Mouse (Mus musculus): ENCODE results near the gene Pde4c. TPM values are rescaled to one million over a fixed set of nuclear protein-coding genes. Genes with fewer than 3 reads are reported as not detected.

Pde4c gene
- polyA plus RNA-seq, 1 experiment from 2014 or later = 0.27 TPM

DNA sequence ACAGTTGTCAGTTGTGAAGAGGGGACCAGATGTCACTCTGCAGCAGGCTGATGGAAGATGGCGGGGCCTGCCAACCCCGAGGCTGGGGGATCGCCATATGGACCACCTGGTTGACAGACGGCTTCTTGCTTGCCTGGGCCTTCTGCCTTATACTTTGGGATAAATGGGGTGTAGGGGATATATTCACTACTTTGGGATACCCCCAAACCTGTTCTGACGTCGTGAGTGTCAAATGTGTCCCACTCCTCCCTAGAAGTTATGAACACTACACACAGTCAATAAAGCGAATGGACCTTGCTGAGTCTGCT, 34.7 kb downstream of the Pde4c start:
- no peak for ATAC-seq (ENCODE audit: low read depth)
- 71% methylated on average over 7 of the region's 7 CpGs for WGBS
- no peaks in the 10 kb centered on the region for H3K9me3 ChIP-seq (ENCODE audit: control insufficient read depth, low read length)
- H3K4me2 ChIP-seq (ENCODE audit: low read depth, low read length) = no peak overlapping the region
- no peak overlapping the region for H3K27ac ChIP-seq (ENCODE audit: low read depth, low read length)
- H3K9ac ChIP-seq (replicated peaks; ENCODE audit: low read depth, low read length) = no peak overlapping the region
- peaks cover 19% of the 10 kb centered on the region; the same call in 1 of the 2 replicates for H3K36me3 ChIP-seq (ENCODE audit: control insufficient read depth, insufficient read depth, low read length)
- H3K4me3 ChIP-seq (ENCODE audit: low read depth, low read length) = no peak overlapping the region
- peaks cover 26% of the 10 kb centered on the region for H3K4me1 ChIP-seq (ENCODE audit: control insufficient read depth, insufficient read depth, low read length)
- no peaks in the 10 kb centered on the region; the same call in 1 of the 2 replicates for H3K27me3 ChIP-seq (ENCODE audit: control insufficient read depth, insufficient read depth, low read length)

DNA sequence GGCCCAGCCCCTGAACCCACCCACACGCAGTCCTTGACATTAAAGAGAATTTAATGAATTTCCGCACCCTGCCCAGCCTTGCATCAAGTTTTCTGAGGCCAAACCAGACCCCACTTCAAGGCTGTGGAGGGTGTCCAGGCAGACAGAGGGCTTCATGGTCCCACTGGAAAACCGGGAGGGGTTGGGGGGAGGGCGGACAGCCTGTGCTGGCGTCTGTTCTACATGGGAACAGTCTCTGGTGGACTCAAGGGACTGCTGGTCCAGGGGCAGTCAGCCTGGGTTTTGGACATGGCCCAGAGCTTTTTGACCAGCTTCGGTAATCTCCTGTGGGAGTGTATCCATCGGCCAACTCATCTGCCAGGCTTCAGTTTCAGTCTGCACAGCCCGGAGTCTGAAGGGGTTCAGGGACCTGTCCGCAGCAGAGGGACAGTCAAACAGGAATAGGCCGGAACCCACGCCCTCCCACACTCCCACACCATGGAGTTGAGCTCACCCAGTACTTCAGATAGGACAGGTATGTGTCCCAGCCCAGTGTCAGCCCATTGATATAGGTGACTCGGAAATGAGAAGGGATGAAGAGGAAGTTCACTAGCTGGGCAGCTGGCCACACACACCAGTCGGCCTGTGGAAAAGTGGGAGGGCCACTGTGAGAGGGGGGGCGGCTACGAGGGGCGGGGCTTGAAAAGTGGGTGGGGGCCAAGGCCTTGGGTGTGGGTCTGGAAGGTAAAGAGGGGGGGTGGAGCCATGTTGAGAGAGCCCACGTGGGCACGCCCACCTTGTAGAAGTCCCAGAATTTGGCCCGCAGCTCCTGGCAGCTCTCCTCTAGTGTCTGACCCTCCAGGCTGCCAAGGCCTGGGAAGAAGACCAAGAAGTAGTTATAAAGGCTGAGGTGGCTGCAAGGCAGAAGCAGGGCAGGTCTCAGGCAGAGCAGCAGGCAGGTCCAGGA, 35.4 kb downstream of the Pde4c start:
- Histone ChIP-seq H3K9ac (replicated peaks; ENCODE audit: low read depth, low read length) (no peak overlapping the region), H3K4me3 (ENCODE audit: low read depth, low read length) (no peak overlapping the region), H3K27ac (ENCODE audit: low read depth, low read length) (no peak overlapping the region), H3K9me3 (ENCODE audit: control insufficient read depth, low read length) (no peaks in the 10 kb centered on the region), H3K36me3 (ENCODE audit: control insufficient read depth, insufficient read depth, low read length) (peaks cover 19% of the 10 kb centered on the region; the same call in 1 of the 2 replicates), H3K4me1 (ENCODE audit: control insufficient read depth, insufficient read depth, low read length) (peaks cover 26% of the 10 kb centered on the region), H3K4me2 (ENCODE audit: low read depth, low read length) (peak overlapping the region; percentile 98; the same call in 1 of the 2 replicates), H3K27me3 (ENCODE audit: control insufficient read depth, insufficient read depth, low read length) (no peaks in the 10 kb centered on the region; the same call in 1 of the 2 replicates)
- no peak for ATAC-seq (ENCODE audit: low read depth)
- 64% methylated on average over 19 of the region's 19 CpGs for WGBS

DNA sequence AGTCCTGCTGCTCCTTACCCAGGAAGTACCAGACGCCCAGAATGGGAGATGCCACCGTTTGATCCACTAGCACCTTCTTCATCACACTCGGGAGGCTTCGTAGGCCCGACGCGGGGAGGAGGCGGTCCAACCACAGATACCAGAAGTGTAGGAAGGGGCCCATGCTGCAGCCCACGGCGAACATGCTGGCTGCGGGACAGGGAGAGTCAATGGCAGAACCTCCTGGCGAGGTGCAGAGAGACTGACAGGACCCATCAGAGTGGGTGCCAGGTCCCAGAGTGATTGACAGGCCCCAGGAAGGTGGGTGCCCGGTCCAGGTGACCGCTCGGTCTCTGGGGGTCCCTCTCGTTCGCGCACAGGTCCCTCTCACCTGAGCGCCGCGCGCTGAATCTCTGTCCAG, 36.8 kb downstream of the Pde4c start:
- Histone ChIP-seq H3K9me3 (ENCODE audit: control insufficient read depth, low read length) (no peaks in the 10 kb centered on the region), H3K9ac (replicated peaks; ENCODE audit: low read depth, low read length) (peak overlapping the region; percentile 76), H3K4me2 (ENCODE audit: low read depth, low read length) (peak overlapping the region; percentile 98), H3K4me3 (ENCODE audit: low read depth, low read length) (peak overlapping the region; percentile 64), H3K36me3 (ENCODE audit: control insufficient read depth, insufficient read depth, low read length) (peaks cover 19% of the 10 kb centered on the region; the same call in 1 of the 2 replicates), H3K27me3 (ENCODE audit: control insufficient read depth, insufficient read depth, low read length) (no peaks in the 10 kb centered on the region), H3K4me1 (ENCODE audit: control insufficient read depth, insufficient read depth, low read length) (peaks cover 23% of the 10 kb centered on the region), H3K27ac (ENCODE audit: low read depth, low read length) (peak overlapping the region; percentile 82)
- ATAC-seq (ENCODE audit: low read depth) = peak; percentile 35; the same call in 1 of the 2 replicates
- whole genome bisulfite sequencing = under 1% methylated on average over 22 of the region's 22 CpGs

DNA sequence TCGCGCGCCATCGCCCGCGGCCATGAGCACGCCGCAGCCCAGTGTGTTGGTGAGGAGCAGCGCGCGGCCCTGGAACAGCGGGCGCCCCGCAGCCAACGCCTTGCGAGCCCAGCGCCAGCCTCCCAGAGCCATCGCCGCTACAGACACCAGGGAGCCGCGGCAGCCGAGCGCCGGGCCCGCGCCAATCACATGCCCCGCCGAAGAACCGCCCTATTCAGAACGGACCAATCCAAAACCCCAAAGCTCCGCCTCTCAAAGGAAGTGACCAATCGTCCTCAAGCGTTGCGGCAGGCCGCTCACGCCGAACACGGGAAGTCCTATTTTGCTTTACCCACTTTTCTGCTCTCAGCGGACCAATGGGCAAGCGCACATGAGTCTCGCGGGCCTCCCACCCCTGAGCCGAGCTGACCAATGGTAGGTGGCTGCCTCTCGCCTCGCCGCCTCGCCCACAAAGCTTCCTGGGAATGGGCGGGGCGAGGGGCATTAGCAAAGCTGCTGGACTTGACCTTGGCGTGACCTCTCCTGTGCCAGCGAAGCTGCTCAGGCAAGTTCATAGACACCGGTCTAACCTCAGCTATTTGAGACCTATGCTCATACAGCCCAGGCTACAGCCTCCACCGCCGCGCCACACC, 37.4 kb downstream of the Pde4c start, which contains the start of gene Mpv17l2:
Gene Mpv17l2, minus strand, starts transcription at position 172 of the 632 bp plus-strand sequence.
- Histone ChIP-seq H3K9me3 (ENCODE audit: control insufficient read depth, low read length) (no peaks in the 10 kb centered on the region), H3K27me3 (ENCODE audit: control insufficient read depth, insufficient read depth, low read length) (no peaks in the 10 kb centered on the region), H3K4me3 (ENCODE audit: low read depth, low read length) (peak within 1 kb of the TSS; percentile 64), H3K9ac (replicated peaks; ENCODE audit: low read depth, low read length) (peak within 1 kb of the TSS; percentile 76), H3K4me2 (ENCODE audit: low read depth, low read length) (peak within 1 kb of the TSS; percentile 98), H3K27ac (ENCODE audit: low read depth, low read length) (peak within 1 kb of the TSS; percentile 82), H3K4me1 (ENCODE audit: control insufficient read depth, insufficient read depth, low read length) (peaks cover 20% of the 10 kb centered on the region), H3K36me3 (ENCODE audit: control insufficient read depth, insufficient read depth, low read length) (peaks cover 18% of the 10 kb centered on the region; the same call in 1 of the 2 replicates)
- ATAC-seq (ENCODE audit: low read depth) = peak; percentile 96
- WGBS = under 1% methylated on average over 55 of the region's 55 CpGs

DNA sequence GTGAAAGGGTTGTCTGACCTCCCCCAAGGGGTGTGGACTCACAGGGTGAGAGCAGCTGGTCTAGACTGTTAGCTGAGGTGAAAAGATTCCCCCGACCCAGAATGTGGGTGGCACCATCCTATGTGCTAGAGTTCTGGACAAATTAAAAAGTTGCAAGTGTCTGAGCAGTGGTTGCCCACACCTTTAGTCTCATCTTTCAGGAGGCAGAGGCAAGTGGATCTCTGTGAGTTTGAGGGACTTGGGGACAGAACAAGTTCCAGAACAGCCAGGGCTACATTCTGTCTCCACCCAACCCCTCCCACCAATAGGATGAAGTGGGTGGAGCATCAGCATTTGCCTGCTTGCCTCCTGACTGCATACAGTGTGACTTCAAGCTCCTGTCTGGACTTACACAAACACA, 38.6 kb downstream of the Pde4c start:
- no peak overlapping the region for H3K4me3 ChIP-seq (ENCODE audit: low read depth, low read length)
- whole genome bisulfite sequencing = 90% methylated on average over 1 of the region's 1 CpGs
- no peaks in the 10 kb centered on the region for H3K9me3 ChIP-seq (ENCODE audit: control insufficient read depth, low read length)
- no peak for ATAC-seq (ENCODE audit: low read depth)
- H3K4me1 ChIP-seq (ENCODE audit: control insufficient read depth, insufficient read depth, low read length) = peaks cover 19% of the 10 kb centered on the region
- H3K27me3 ChIP-seq (ENCODE audit: control insufficient read depth, insufficient read depth, low read length) = no peaks in the 10 kb centered on the region
- H3K9ac ChIP-seq (replicated peaks; ENCODE audit: low read depth, low read length) = no peak overlapping the region
- peaks cover 11% of the 10 kb centered on the region; the same call in 1 of the 2 replicates for H3K36me3 ChIP-seq (ENCODE audit: control insufficient read depth, insufficient read depth, low read length)
- H3K27ac ChIP-seq (ENCODE audit: low read depth, low read length) = no peak overlapping the region
- no peak overlapping the region for H3K4me2 ChIP-seq (ENCODE audit: low read depth, low read length)

DNA sequence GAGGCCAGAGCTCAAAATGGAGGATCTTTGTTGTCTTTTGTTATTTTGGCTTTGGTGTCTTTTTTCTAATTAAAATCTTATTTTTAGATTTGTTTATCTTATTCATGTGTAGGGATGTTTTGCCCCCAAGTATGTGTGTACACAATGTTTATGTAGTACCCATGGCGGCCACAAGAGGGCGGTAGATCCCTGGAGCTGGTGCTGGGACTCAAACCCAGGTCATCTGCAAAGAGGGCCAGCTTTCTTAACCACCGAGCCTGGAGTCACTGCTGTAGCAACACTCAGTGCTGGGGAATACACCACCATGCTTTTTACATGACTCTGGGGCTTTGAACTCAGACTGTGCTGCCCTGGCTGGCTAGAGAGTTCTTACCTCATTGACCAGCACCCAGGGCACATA, 39.8 kb downstream of the Pde4c start:
- H3K27me3 ChIP-seq (ENCODE audit: control insufficient read depth, insufficient read depth, low read length) = no peaks in the 10 kb centered on the region
- 4% methylated on average over 3 of the region's 3 CpGs for whole genome bisulfite sequencing
- peaks cover 19% of the 10 kb centered on the region for H3K4me1 ChIP-seq (ENCODE audit: control insufficient read depth, insufficient read depth, low read length)
- no peak overlapping the region for H3K9ac ChIP-seq (replicated peaks; ENCODE audit: low read depth, low read length)
- H3K36me3 ChIP-seq (ENCODE audit: control insufficient read depth, insufficient read depth, low read length) = peaks cover 9% of the 10 kb centered on the region; the same call in 1 of the 2 replicates
- H3K4me2 ChIP-seq (ENCODE audit: low read depth, low read length) = no peak overlapping the region
- no peak overlapping the region for H3K4me3 ChIP-seq (ENCODE audit: low read depth, low read length)
- H3K9me3 ChIP-seq (ENCODE audit: control insufficient read depth, low read length) = no peaks in the 10 kb centered on the region
- H3K27ac ChIP-seq (ENCODE audit: low read depth, low read length) = no peak overlapping the region
- no peak for ATAC-seq (ENCODE audit: low read depth)

DNA sequence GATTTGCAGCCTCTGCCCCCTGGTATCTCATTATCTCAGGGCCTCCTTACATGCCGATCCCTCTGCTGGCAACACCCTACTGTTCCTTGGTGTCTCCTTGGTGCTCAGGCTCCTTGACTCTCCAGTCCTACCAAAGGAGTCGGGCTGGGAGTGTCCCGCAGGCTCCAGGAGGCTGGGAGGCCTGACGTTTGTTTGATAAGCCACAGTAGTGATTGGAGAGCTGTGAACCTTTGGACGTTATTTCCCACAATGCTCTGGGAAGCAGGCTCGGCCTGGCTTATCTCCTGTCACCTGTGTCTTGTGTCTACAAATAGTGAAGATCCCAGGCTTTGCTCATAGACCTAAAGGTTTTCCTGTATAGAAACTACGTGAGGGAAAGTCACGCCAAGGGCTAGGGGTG, 40.5 kb downstream of the Pde4c start:
- H3K4me1 ChIP-seq (ENCODE audit: control insufficient read depth, insufficient read depth, low read length) = peaks cover 19% of the 10 kb centered on the region
- no peak for ATAC-seq (ENCODE audit: low read depth)
- WGBS = 85% methylated on average over 8 of the region's 8 CpGs
- no peaks in the 10 kb centered on the region for H3K9me3 ChIP-seq (ENCODE audit: control insufficient read depth, low read length)
- no peaks in the 10 kb centered on the region for H3K27me3 ChIP-seq (ENCODE audit: control insufficient read depth, insufficient read depth, low read length)
- H3K4me3 ChIP-seq (ENCODE audit: low read depth, low read length) = no peak overlapping the region
- no peak overlapping the region for H3K4me2 ChIP-seq (ENCODE audit: low read depth, low read length)
- peaks cover 15% of the 10 kb centered on the region for H3K36me3 ChIP-seq (ENCODE audit: control insufficient read depth, insufficient read depth, low read length)
- no peak overlapping the region for H3K9ac ChIP-seq (replicated peaks; ENCODE audit: low read depth, low read length)
- no peak overlapping the region for H3K27ac ChIP-seq (ENCODE audit: low read depth, low read length)

DNA sequence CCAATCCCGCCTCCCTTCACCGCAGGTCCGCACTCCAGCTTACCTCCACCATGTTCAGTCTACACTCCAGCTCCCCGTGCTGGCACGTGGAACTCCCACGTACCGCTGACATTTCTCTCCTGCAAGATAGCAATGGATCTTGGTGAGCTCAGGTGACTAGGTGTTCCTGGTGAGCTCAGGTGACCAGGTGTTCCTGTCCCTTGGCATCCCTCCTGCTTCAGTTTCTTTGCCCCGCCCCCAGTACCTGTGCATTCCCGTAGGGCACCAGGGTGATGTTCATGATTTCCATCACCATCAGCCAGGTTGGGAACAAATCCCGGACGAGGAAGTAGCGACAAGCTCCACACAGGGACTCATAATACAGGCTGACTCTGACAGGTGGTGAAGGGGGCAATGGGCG, 41.2 kb downstream of the Pde4c start:
- H3K4me2 ChIP-seq (ENCODE audit: low read depth, low read length) = no peak overlapping the region
- H3K27me3 ChIP-seq (ENCODE audit: control insufficient read depth, insufficient read depth, low read length) = no peaks in the 10 kb centered on the region
- no peak overlapping the region for H3K27ac ChIP-seq (ENCODE audit: low read depth, low read length)
- peaks cover 18% of the 10 kb centered on the region for H3K36me3 ChIP-seq (ENCODE audit: control insufficient read depth, insufficient read depth, low read length)
- ATAC-seq (ENCODE audit: low read depth) = no peak
- H3K9me3 ChIP-seq (ENCODE audit: control insufficient read depth, low read length) = no peaks in the 10 kb centered on the region
- WGBS = 93% methylated on average over 13 of the region's 13 CpGs
- H3K9ac ChIP-seq (replicated peaks; ENCODE audit: low read depth, low read length) = no peak overlapping the region
- peaks cover 15% of the 10 kb centered on the region for H3K4me1 ChIP-seq (ENCODE audit: control insufficient read depth, insufficient read depth, low read length)
- H3K4me3 ChIP-seq (ENCODE audit: low read depth, low read length) = no peak overlapping the region

DNA sequence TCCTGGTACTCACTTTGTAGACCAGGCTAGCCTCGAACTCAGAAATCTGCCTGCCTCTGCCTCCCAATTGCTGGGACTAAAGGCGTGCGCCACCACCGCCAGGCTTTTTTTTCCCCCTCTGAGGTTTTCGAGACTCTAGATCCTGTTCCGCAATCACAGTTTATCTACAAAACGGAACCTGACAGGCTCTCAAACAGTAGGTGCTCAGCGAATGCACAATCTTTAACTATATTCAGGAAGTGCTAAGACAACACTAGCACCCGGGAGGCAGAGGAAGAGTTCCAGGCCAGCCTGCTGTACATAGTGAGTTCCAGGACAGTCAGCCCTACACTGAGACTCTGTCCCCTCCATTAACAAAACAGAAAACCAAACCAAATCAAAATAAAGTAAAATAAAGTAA, 41.8 kb downstream of the Pde4c start:
- Histone ChIP-seq H3K4me2 (ENCODE audit: low read depth, low read length) (no peak overlapping the region), H3K27ac (ENCODE audit: low read depth, low read length) (no peak overlapping the region), H3K9me3 (ENCODE audit: control insufficient read depth, low read length) (no peaks in the 10 kb centered on the region), H3K36me3 (ENCODE audit: control insufficient read depth, insufficient read depth, low read length) (peaks cover 25% of the 10 kb centered on the region), H3K4me1 (ENCODE audit: control insufficient read depth, insufficient read depth, low read length) (peaks cover 9% of the 10 kb centered on the region), H3K4me3 (ENCODE audit: low read depth, low read length) (no peak overlapping the region), H3K9ac (replicated peaks; ENCODE audit: low read depth, low read length) (no peak overlapping the region), H3K27me3 (ENCODE audit: control insufficient read depth, insufficient read depth, low read length) (no peaks in the 10 kb centered on the region)
- ATAC-seq (ENCODE audit: low read depth) = no peak
- WGBS = 81% methylated on average over 9 of the region's 9 CpGs
